Mouse (Mus musculus): ENCODE measurements around the gene Gclc.

- TF ChIP-seq ZC3H11A (IDR thresholded peaks at IDR 0.05; ENCODE audit: borderline replicate concordance, low read depth, low read length) = no peak
- TF ChIP-seq MAFK (IDR thresholded peaks at IDR 0.05; ENCODE audit: insufficient read depth, low read depth, low read length) = no peak
- no peak for TF ChIP-seq HCFC1 (IDR thresholded peaks at IDR 0.05; ENCODE audit: borderline replicate concordance, insufficient read depth, low read length)
- TF ChIP-seq CHD2 (IDR thresholded peaks at IDR 0.05; ENCODE audit: low read depth, low read length) = no peak
- TF ChIP-seq ZNF384 (IDR thresholded peaks at IDR 0.05; ENCODE audit: low read depth, low read length) = no peak
Measured at GRCm38 (mm10) chr9:77782201-77782600, 27.9 kb downstream of the Gclc start.
